Mouse (Mus musculus) spleen, embryonic (tissue): ENCODE data around the gene Rrp9.

Source experiments
- CTCF ChIA-PET: fragments of 350-600 bp; sonication (Branson Sonifier 250); formaldehyde crosslinking; loops from one replicate; lab custom pipeline; 2022; lab: Charles Lee

Rrp9 gene

GRCm38 (mm10) chr9:106513566-106513965 lies 37.8 kb downstream of the Rrp9 start:
- CTCF ChIA-PET = no interaction called here

- CTCF ChIA-PET = no interaction called here
These were observed 38.5 kb downstream of the Rrp9 start, which contains the start of gene Iqcf5 for GRCm38 (mm10) chr9:106514273-106514672. Gene Iqcf5 (plus strand): TSS chr9:106514573.

GRCm38 (mm10) chr9:106519433-106519832 lies 43.7 kb downstream of the Rrp9 start:
- CTCF ChIA-PET = no interaction called here

- CTCF ChIA-PET = no interaction called here
These were observed 44.1 kb downstream of the Rrp9 start for GRCm38 (mm10) chr9:106519909-106520308.

GRCm38 (mm10) chr9:106531833-106532232 lies 56.1 kb downstream of the Rrp9 start:
- CTCF ChIA-PET = no interaction called here

- CTCF ChIA-PET = no interaction called here
These were observed 58.5 kb downstream of the Rrp9 start for GRCm38 (mm10) chr9:106534296-106534695.

- CTCF ChIA-PET = no interaction called here
These were observed 59.2 kb downstream of the Rrp9 start for GRCm38 (mm10) chr9:106534975-106535374.
